Mouse (Mus musculus) frontal cortex, postnatal 36 days (tissue): ENCODE measurements around the gene Tomm40.

Experiments used
- DNase-seq, 2 experiments: peaks; one replicate each; pipeline ENCODE4 v3.0.0; 2022; ENCODE audit warnings: low spot score in 2 of 2

Tomm40 gene

GRCm38 (mm10) chr7:19715239-19716054 lies at the start of gene Tomm40:
Gene Tomm40 (minus strand): TSS chr7:19715438.
- DNase-seq = peak; percentile 99 to 100

DNA sequence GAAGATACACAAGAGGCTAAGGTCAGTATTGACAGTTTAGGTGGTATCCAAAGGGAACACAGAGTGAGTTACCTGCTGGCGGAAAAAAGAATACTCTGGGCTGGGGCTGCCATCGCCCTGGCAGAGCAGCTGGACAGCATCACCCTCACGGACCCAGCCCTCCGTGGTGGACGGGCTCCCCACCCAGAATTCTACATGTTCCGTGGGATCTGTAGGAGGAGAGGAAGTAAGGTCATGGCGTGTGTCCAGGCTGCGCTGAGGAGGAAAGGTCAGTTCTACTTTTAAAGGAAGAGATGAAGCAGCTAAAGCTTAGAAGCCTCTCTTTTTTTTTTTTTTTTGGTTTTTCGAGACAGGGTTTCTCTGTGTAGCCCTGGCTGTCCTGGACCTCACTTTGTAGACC lies 49.3 kb upstream of the Tomm40 start:
- DNase-seq = no peak

GRCm38 (mm10) chr7:19763829-19764477 lies 48.7 kb upstream of the Tomm40 start:
- DNase-seq = no peak

GRCm38 (mm10) chr7:19762283-19762682 lies 47.0 kb upstream of the Tomm40 start:
- no peak for DNase-seq

DNA sequence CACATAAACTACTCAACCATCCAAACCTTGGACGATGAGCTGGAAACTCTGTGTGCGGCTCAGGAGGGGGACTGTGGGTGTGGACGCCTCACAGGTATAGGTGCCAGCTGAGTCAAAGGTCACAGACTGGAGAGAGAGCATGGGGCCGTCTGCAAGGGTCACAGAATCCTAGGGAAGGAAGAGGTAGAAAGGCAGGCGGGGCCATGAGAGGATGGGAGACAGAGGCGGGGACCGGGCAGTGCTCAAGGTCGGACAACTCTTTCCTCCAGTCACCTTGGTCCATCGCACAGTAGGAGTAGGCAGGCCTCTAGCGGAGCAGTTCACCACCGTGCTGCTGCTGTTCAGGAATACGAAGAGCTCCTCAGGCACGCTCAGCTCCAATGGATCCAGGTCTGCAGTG lies 44.8 kb upstream of the Tomm40 start:
- no peak for DNase-seq

DNA sequence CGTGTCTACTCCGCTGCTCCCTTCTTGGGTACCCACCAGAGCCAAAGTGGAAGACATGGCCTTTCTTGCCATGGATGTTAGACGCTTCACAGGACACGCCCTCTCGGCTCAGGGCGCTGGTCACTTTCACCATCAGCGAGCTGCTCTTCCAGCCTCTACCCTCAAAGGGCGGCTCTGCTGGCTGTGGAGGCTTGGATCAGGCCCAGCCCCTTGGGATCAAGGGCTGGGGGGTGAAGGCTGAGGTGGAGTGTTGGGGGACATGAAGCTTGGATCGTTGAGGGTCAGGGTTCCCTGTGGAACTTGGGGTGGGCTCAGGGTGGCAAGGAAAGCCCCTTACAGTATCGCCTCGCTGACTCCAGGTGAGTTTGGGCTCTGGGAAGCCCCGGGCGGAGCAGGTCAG lies 43.4 kb upstream of the Tomm40 start:
- no peak for DNase-seq

DNA sequence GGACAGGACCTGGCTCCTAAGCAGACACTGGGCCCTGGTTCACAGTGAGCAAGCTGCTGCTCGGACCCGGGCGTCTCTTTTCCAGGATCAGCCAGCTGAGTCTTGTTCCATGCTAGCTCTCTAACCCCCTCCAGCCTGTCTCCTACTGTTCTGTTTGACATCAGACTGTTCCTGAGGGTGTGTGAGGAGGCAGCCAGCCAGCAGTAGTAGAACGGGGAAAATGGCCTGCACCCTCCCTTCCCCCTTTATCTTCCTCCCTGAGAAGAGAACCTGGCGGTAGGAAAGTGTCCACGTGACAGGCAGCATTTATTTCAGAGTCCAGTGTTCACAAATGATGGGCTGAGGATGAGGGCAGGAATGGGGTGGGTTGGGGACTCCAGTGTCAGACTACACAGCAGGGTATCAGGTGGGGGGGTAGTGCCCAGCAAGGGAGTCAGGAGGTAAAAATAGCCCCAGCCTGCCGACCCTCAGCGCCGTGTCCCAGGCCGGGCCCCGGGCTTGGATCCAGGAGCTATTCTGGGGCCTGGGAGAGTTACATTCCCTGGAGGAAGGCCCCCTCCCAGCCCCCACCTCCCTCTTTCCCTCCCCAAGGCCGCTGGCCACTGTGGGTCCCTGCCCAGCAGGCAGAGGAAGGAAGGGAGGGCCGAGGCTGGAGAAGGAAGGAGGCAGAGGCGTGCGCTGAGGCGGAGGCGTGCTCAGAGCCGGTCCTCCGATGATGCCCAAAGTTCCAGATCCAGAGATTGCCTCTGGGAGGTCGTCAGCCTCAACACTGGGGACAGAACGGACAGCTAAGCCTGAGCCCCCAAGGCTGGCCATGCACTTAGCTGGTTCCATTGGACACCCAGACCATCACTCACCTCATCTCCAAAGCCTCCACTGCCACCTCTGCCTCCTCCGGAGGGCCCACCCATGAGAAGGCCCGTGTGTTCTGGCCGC lies 40.9 kb upstream of the Tomm40 start:
- no peak for DNase-seq

GRCm38 (mm10) chr7:19755008-19755407 lies 39.8 kb upstream of the Tomm40 start:
- no peak for DNase-seq

- no peak for DNase-seq
Observed at GRCm38 (mm10) chr7:19754065-19754464, 38.8 kb upstream of the Tomm40 start.

- DNase-seq = no peak
Observed at GRCm38 (mm10) chr7:19753587-19753986, 38.3 kb upstream of the Tomm40 start.

- DNase-seq = no peak
Observed at GRCm38 (mm10) chr7:19752652-19753051, 37.4 kb upstream of the Tomm40 start.

DNA sequence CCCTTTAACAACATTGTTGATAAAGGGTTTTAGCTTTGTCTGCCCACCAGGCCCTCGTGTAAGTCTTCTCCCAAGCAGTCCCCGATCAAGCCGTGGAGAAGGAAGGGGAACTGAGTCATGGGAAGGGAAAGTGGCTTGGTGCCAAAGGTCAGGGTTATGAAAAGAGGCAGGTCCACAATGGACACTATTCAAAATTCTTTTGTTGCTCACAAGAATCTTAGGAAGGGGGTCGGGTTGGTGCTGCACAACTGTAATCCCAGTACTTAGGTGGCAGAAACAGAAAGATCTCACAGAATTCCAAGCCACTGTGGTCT lies 35.8 kb upstream of the Tomm40 start:
- DNase-seq = no peak

GRCm38 (mm10) chr7:19750217-19751069 lies 35.2 kb upstream of the Tomm40 start, which contains the start of gene Nectin2:
Gene Nectin2 (minus strand): TSS chr7:19750483.
- peak; percentile 76 to 77 for DNase-seq

DNA sequence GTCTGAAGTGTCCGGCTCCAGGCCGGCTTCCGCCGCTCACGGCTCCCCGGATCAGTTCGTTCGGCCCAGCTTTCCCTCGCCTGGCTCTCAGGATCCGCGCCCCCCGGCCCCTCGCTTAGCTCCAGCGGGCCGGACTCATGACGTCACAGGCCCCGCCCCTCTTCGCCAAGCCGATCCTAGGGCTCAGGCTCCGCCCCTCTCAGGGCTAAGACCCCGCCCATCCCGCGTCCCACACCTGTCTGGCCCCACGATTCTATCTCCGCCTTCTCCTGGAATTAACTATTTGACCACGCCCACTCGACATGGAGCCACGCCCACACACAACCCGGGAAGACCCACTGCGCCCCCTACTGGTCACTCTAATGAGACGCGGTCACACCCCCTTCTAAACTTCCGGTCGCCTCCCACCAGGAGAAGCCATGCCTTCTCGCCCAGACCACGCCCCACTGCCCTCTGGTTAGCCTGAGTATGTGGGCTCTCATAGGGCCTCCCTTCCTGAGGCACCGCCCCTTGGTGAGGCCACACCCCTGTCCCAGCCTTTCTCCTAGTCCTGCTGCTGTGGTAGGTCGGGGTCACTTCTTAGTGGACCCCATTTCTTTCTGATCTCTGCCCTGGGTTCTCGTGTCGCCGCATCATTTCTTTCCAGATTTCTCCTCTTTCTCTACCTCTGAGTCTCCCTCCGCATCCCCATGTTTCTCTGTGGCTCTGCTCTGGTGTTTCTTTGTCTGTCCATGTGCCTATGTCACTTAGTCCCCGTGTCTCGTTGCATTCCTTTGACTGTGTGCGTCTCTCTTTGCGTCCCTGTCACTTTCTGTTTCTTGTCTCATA lies 34.4 kb upstream of the Tomm40 start:
- DNase-seq = peak; percentile 91 to 92

DNA sequence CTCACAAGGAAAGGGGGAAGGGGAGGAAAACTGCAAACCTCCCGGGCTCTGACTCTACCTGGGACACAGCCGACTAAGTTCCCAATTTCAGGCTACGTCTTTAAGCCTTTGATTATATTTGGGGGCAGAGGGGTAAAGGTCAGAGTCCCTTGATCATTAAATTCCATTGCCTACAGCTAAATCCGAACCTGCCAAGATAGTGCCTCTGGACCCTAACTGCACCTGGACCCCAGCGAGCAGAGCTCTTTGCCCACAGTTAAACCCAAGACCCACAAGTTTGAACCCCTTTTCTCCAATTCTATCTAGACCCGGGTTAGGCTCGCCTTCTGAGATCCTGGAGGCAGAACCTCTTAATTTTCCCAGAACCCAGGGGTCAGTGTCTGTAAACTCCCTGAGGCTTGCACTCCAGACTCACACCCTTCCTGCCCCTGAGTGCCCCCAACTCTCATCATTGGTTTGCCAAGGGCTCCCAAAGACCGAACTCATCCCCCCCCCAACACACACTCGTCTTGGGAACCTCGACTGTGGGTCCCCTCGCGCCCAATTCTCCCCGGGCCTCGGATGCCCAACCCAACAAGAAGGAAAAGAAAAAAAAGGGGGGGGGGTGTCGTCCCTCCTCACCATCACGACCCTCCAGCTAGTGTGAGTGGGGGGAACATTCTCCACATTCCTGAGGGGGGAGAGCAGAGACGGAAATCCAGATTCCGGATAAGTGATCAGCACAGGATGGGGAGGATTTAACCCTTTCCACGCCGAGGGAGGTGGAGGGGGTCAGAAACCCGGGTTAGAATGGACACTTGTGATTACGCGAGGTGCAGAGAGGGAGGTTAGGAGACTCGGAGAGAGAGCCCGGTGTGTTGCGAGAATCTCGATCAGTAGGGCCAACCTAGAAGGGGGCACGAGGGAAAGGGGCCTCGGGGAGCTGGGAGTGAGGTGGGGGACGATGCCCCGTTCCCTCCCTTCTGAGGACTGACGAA lies 33.3 kb upstream of the Tomm40 start:
- DNase-seq = peak in 1 of 2 experiments; percentile 19

DNA sequence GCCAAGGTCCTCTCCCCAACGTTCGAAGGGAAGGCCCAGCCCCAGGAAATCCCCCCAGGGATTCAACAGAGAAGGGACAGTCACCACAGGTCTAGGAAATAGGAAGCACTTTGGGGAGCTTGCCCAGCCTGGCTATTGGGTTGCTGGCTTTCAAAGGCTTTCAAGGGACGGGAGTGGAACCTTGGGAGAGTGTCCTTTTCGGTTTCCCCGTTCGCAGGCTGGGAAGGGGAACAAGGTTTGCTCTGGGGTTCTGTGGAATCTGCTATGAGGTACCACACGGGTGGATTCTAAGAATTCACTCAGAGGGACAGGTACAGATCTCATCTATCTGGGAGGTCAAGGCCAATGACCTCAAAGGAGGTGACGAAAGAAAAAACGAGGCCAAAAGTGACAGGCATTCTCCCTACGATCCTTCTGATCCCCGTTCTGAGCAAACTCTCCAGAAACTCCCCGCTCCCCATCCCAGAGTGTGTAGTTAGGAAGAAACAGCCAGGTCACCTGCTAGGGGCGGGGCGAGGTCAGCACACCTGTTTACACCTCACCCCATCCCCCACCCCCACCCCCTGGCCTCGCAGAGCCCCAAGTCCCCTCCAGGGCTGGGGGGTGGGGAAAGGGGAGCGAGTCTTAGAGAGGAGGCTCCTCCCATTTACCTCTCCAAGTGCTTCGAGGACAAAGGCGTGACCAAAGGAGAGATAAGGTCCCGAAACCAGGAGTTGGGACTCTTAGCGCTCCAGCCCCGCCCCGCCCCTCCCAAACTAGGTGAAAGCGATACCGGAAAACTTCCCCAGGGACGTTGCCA lies 32.4 kb upstream of the Tomm40 start:
- no peak for DNase-seq

GRCm38 (mm10) chr7:19746426-19747201 lies 31.4 kb upstream of the Tomm40 start:
- DNase-seq = no peak

DNA sequence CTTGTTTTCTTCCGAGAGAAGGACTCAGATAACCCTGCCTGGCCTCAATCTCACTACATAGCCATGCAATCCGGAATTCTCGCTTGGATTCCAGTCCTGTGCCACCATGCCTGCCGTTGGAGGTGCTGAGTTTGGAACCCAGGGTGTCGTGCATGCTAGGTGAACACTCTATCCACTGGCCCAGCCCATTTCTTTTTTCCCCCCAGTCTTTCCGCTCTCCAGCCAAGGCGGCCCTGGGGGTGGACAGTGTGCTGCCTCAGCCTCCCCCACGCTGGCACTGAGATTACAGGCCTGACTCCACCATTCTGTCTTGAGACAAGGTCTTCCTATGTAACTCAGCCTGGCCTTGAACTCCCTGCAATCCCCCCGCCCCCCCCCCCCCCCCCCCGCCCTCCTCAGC lies 30.7 kb upstream of the Tomm40 start:
- no peak for DNase-seq
